Mouse (Mus musculus) liver, embryonic 15.5 days (tissue): Measurements from ENCODE around the gene Hadh. TPM values are rescaled to one million over a fixed set of nuclear protein-coding genes. Genes with fewer than 3 reads are reported as not detected.

Source experiments
- ATAC-seq: fragments of 200-750 bp; cut with Nextera tagmentation; 2 replicates; pipeline ENCODE4 v1.8.0; 2017; ENCODE audit warnings: moderate number of reproducible peaks, mild to moderate bottlenecking, moderate library complexity; ENCODE audit not compliant: insufficient read depth
- H3K27ac ChIP-seq: fragments of 300-500 bp; sonication (generic); replicated peaks from 2 replicates; pipeline ENCODE4 v1.5.1; 2015; ENCODE audit warnings: mild to moderate bottlenecking, inconsistent platforms
- H3K27me3 ChIP-seq: fragments of 300-500 bp; sonication (generic); 2 replicates; pipeline ENCODE4 v1.6.1; 2015; ENCODE audit warnings: mild to moderate bottlenecking, inconsistent platforms
- H3K36me3 ChIP-seq: fragments of 300-500 bp; sonication (generic); replicated peaks from 2 replicates; pipeline ENCODE4 v1.6.1; 2015; ENCODE audit warnings: moderate library complexity, mild to moderate bottlenecking, inconsistent platforms
- H3K4me1 ChIP-seq: fragments of 300-500 bp; sonication (generic); replicated peaks from 2 replicates; pipeline ENCODE4 v1.6.1; 2015; ENCODE audit warnings: inconsistent platforms
- H3K4me2 ChIP-seq: fragments of 300-500 bp; sonication (generic); 2 replicates; pipeline ENCODE4 v1.6.1; 2015; ENCODE audit warnings: moderate library complexity, mild to moderate bottlenecking, inconsistent platforms
- H3K4me3 ChIP-seq: fragments of 300-500 bp; sonication (generic); replicated peaks from 2 replicates; pipeline ENCODE4 v1.5.1; 2015; ENCODE audit warnings: mild to moderate bottlenecking, inconsistent platforms
- H3K9ac ChIP-seq: fragments of 300-500 bp; sonication (generic); 2 replicates; pipeline ENCODE4 v1.6.1; 2015; ENCODE audit warnings: moderate library complexity, mild to moderate bottlenecking, inconsistent platforms
- H3K9me3 ChIP-seq: fragments of 300-500 bp; sonication (generic); replicated peaks from 2 replicates; pipeline ENCODE4 v1.6.1; 2016; ENCODE audit warnings: inconsistent platforms
- WGBS: fragments of 180-500 bp; shearing (Covaris S2); methylation state at CpG from one replicate; pipeline ENCODE4 v1.1.7; 2015; ENCODE audit warnings: mixed read lengths; ENCODE audit not compliant: insufficient replicate concordance; 5-methylcytosine and 5-hydroxymethylcytosine counted together
- polyA plus RNA-seq: library from polyadenylated mRNA; unstranded; fragments of >200 nt; fragmentation: Nextera tagmentation; extraction: Ambion mirVana; gene quantifications from 2 replicates; pipeline ENCODE4 v1.2.1, GENCODE M21; 2015

Gene Hadh
- polyA plus RNA-seq, 1 experiment from 2014 or later, result 114 TPM

- ATAC-seq, result peak; percentile 89
- Histone ChIP-seq H3K4me1 (peaks cover 7% of the 10 kb centered on the region), H3K9ac (peak within 1 kb of the TSS; percentile 23; the same call in 1 of the 2 replicates), H3K4me2 (peak within 1 kb of the TSS; percentile 87), H3K27ac (no peak within 1 kb of the TSS), H3K36me3 (no peaks in the 10 kb centered on the region), H3K9me3 (no peaks in the 10 kb centered on the region), H3K4me3 (peak within 1 kb of the TSS; percentile 62), H3K27me3 (no peaks in the 10 kb centered on the region; the same call in 1 of the 2 replicates)
- 2% methylated on average over 70 of the region's 71 CpGs for WGBS
Measured at GRCm38 (mm10) chr3:131302452-131303319, 30.8 kb upstream of the Hadh start, which contains the start of gene Cyp2u1. Gene Cyp2u1 (minus strand): TSS chr3:131303227.

DNA sequence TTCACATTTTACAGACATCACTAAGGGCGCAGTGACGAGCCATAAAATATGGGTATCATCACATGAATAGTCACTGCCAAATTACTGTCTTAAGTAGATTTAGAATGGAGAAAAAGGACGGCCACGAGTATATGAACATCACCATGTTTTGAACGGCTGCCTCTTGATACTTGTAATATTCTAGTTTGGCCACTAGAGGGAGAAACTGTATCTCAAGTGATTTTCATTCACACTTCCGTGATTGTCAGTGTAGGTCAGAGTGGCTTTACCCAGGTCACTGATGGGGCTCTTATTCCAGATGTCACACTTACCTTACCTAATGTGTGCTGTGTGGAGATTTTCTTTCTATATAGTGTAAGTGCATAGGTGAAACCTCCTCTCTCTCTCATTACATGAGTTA, 28.0 kb upstream of the Hadh start:
- Histone ChIP-seq H3K9me3 (no peaks in the 10 kb centered on the region), H3K4me2 (no peak overlapping the region), H3K27me3 (no peaks in the 10 kb centered on the region; the same call in 1 of the 2 replicates), H3K27ac (no peak overlapping the region), H3K9ac (no peak overlapping the region), H3K4me3 (no peak overlapping the region), H3K4me1 (peaks cover 7% of the 10 kb centered on the region), H3K36me3 (no peaks in the 10 kb centered on the region)
- WGBS, result 5% methylated on average over 6 of the region's 6 CpGs
- no peak for ATAC-seq

DNA sequence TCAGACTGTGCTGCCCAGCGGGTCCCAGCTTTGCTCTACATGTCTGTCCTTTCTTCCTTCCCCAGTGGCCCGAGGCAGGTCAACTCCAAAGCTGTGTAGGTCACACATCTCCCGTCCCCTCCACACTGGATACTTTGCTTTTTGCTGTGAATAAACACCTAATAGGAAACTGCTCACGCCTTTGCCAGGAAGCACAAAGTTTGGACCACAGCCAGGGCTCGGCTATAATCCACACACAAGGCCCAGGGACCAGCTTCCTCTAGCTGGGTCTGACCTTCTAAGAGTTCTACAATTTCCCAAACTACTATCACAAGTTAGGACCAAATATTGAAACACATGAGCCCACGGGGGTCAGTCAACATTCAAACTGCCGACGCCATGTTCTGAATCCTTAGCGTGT, 27.2 kb upstream of the Hadh start:
- no peak overlapping the region for H3K9ac ChIP-seq
- no peaks in the 10 kb centered on the region for H3K9me3 ChIP-seq
- ATAC-seq, result no peak
- WGBS, result 66% methylated on average over 9 of the region's 9 CpGs
- no peak overlapping the region for H3K4me3 ChIP-seq
- peaks cover 7% of the 10 kb centered on the region for H3K4me1 ChIP-seq
- H3K27ac ChIP-seq, result no peak overlapping the region
- H3K27me3 ChIP-seq, result no peaks in the 10 kb centered on the region; the same call in 1 of the 2 replicates
- H3K36me3 ChIP-seq, result no peaks in the 10 kb centered on the region
- no peak overlapping the region for H3K4me2 ChIP-seq

GRCm38 (mm10) chr3:131296893-131297292, 25.0 kb upstream of the Hadh start:
- Histone ChIP-seq H3K27ac (no peak overlapping the region), H3K4me3 (no peak overlapping the region), H3K27me3 (no peaks in the 10 kb centered on the region), H3K4me1 (no peaks in the 10 kb centered on the region), H3K4me2 (no peak overlapping the region), H3K9ac (no peak overlapping the region), H3K9me3 (no peaks in the 10 kb centered on the region), H3K36me3 (no peaks in the 10 kb centered on the region)
- WGBS, result 80% methylated on average over 7 of the region's 7 CpGs
- no peak for ATAC-seq

DNA sequence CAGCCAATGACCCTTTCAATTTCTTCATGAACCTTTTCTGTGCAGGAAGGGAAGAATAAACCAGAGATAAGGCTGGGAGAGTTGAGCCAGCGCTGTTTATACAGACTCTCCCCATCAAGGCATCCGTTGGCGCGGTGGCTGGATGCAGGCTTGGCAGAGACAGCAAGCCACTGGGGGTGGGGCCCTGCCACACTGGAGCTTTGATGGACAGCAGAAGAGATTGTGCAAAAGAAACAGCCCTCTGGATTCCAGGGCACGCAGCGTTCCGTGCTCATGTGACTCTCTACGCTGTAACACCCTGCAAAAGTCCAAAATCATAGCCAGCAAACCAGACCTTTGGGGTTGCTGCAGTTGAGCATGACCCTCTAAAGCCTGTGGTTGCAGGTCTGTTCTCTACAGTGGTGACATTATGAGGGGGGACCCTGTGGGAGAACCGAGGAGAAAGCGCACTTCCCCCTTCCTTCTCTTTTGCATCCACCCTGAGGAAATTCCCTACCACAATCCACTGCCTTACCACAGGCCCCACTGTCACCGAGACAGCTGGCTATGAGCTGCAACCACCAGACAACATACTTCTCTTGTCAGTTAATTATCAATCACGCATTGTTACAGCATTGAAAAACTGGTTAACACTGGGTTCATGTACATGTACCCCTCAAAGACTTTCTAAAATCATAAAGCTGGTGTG, 23.8 kb upstream of the Hadh start:
- H3K4me2 ChIP-seq, result no peak overlapping the region
- H3K9ac ChIP-seq, result no peak overlapping the region
- ATAC-seq, result 0 out of 2 replicates have a peak, but pooled peaks have one; percentile 12
- no peaks in the 10 kb centered on the region for H3K27me3 ChIP-seq
- 52% methylated on average over 12 of the region's 12 CpGs for WGBS
- no peaks in the 10 kb centered on the region for H3K4me1 ChIP-seq
- H3K4me3 ChIP-seq, result no peak overlapping the region
- H3K27ac ChIP-seq, result no peak overlapping the region
- no peaks in the 10 kb centered on the region for H3K36me3 ChIP-seq
- no peaks in the 10 kb centered on the region for H3K9me3 ChIP-seq

GRCm38 (mm10) chr3:131294503-131294902, 22.6 kb upstream of the Hadh start:
- WGBS, result 29% methylated on average over 3 of the region's 3 CpGs
- no peak overlapping the region for H3K27ac ChIP-seq
- no peak for ATAC-seq
- H3K36me3 ChIP-seq, result no peaks in the 10 kb centered on the region
- H3K4me3 ChIP-seq, result no peak overlapping the region
- no peaks in the 10 kb centered on the region for H3K27me3 ChIP-seq
- H3K4me2 ChIP-seq, result no peak overlapping the region
- no peak overlapping the region for H3K9ac ChIP-seq
- H3K9me3 ChIP-seq, result no peaks in the 10 kb centered on the region
- H3K4me1 ChIP-seq, result no peaks in the 10 kb centered on the region

GRCm38 (mm10) chr3:131292959-131293358, 21.1 kb upstream of the Hadh start:
- Histone ChIP-seq H3K27ac (no peak overlapping the region), H3K27me3 (no peaks in the 10 kb centered on the region), H3K4me2 (no peak overlapping the region), H3K9ac (no peak overlapping the region), H3K4me1 (no peaks in the 10 kb centered on the region), H3K36me3 (no peaks in the 10 kb centered on the region), H3K4me3 (no peak overlapping the region), H3K9me3 (no peaks in the 10 kb centered on the region)
- no peak for ATAC-seq
- WGBS, result 61% methylated on average over 3 of the region's 3 CpGs

DNA sequence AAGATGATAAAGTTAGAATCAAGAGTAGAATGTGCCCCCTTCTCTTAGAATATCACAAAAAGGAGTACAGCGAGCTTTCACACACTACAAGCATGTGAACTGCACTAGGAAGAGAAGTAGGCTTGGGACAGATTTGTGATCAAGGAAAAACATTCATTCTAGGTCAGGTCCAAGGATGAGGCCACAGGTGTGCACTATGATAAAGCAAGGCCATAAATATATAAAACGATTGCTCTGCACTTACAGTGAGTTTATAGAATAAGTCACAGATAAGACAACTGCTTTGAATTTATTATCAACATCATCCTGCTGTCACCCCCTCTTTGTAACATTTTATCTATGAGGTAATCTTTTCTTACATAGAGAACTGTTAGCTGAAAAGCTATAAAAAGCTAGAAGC, 20.4 kb upstream of the Hadh start:
- no peaks in the 10 kb centered on the region for H3K36me3 ChIP-seq
- H3K9ac ChIP-seq, result no peak overlapping the region
- H3K27ac ChIP-seq, result no peak overlapping the region
- H3K9me3 ChIP-seq, result no peaks in the 10 kb centered on the region
- H3K4me2 ChIP-seq, result no peak overlapping the region
- no peak for ATAC-seq
- H3K4me3 ChIP-seq, result no peak overlapping the region
- H3K4me1 ChIP-seq, result no peaks in the 10 kb centered on the region
- 58% methylated on average over 2 of the region's 2 CpGs for WGBS
- no peaks in the 10 kb centered on the region for H3K27me3 ChIP-seq

GRCm38 (mm10) chr3:131291890-131292289, 20.0 kb upstream of the Hadh start:
- Histone ChIP-seq H3K27ac (no peak overlapping the region), H3K36me3 (no peaks in the 10 kb centered on the region), H3K9ac (no peak overlapping the region), H3K27me3 (no peaks in the 10 kb centered on the region), H3K4me2 (no peak overlapping the region), H3K4me1 (no peaks in the 10 kb centered on the region), H3K9me3 (no peaks in the 10 kb centered on the region), H3K4me3 (no peak overlapping the region)
- no peak for ATAC-seq
- 62% methylated on average over 4 of the region's 4 CpGs for WGBS

DNA sequence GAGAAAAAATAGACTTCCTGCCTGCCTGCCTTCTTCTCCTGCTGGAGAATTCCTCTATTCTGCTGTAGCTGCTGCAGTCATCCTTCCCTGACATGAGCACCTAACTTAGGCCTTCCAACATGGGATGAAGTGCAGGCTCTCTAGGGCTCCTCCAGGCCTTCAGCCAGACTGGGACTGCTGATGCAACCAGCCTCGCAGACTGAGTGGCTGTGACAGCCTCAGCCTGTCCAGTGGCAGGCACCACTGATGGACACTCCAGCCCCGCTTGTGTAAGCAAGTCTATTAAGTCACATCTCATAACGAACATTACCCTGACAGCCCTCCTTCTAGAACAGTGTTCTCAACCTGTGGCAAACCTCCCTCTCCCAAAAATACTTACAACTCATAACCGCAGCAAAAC, 2.2 kb upstream of the Hadh start:
- Histone ChIP-seq H3K4me1 (peaks cover 23% of the 10 kb centered on the region), H3K4me3 (no peak overlapping the region), H3K27me3 (no peaks in the 10 kb centered on the region), H3K9ac (no peak overlapping the region), H3K9me3 (no peaks in the 10 kb centered on the region), H3K27ac (no peak overlapping the region), H3K36me3 (no peaks in the 10 kb centered on the region), H3K4me2 (no peak overlapping the region)
- WGBS, result 67% methylated on average over 4 of the region's 4 CpGs
- ATAC-seq, result no peak

- H3K27ac ChIP-seq, result peak overlapping the region; percentile 53; the same call in 1 of the 2 replicates
- H3K4me3 ChIP-seq, result peak overlapping the region; percentile 66
- peak overlapping the region; percentile 83 for H3K4me2 ChIP-seq
- 24% methylated on average over 10 of the region's 10 CpGs for WGBS
- peak overlapping the region; percentile 55; the same call in 1 of the 2 replicates for H3K9ac ChIP-seq
- H3K9me3 ChIP-seq, result no peaks in the 10 kb centered on the region
- H3K4me1 ChIP-seq, result peaks cover 23% of the 10 kb centered on the region
- ATAC-seq, result no peak; the same call in 1 of the 2 replicates
- H3K36me3 ChIP-seq, result no peaks in the 10 kb centered on the region
- H3K27me3 ChIP-seq, result no peaks in the 10 kb centered on the region
Measured at GRCm38 (mm10) chr3:131272374-131273100, 636 bp upstream of the Hadh start.
